Mouse (Mus musculus): ENCODE data around the gene Aspscr1.

Aspscr1 gene

GRCm38 (mm10) chr11:120731858-120732680 is 59.3 kb downstream of the Aspscr1 start, which contains the start of gene Cbr2:
Cbr2 (minus strand) TSS chr11:120732114.
- DNase-seq (ENCODE audit: low read depth, low spot score), result no peak

DNA sequence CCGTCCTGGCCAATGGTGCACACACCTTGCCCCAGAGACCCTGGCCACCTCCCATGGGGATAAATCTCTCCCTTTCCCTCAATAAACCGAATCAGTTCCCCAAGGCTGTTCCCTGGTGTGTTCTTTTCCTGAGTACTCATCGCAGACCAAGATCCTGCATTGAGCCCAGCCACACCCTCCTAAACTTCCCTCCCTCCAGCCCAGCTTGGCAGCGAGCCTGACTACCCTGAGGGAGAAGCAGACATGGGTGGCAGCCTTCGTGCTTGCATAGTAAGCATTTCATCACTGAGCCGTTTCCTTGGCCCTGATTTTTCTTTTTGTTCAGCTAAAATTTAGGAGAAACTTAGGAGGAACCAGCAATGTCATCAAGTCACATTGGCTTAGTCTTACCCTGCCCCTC is 60.7 kb downstream of the Aspscr1 start:
- no peak for DNase-seq (ENCODE audit: low read depth, low spot score)

DNA sequence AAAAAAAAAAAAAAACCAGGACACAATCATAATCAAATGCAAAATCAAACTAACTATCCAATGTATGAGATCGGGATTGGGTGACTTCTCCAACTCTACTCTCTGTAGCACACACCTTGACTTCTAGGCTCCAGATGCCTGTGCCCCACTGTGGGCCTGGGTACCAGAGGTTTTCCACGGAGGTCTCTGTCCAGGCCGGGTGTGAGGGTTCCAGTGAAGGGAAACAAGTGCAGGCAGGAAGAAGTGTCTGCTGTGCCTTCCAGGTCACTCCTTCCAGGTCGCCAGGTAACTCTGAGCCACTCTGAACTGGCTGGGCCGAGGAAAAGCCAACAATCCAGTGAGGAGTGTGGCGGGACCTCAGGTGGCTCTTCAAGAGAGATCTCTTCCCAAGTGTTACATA is 63.7 kb downstream of the Aspscr1 start:
- DNase-seq (ENCODE audit: low read depth, low spot score), result no peak

GRCm38 (mm10) chr11:120740981-120741380 is 68.2 kb downstream of the Aspscr1 start:
- no peak for DNase-seq (ENCODE audit: low read depth, low spot score)

GRCm38 (mm10) chr11:120744121-120744701 is 71.4 kb downstream of the Aspscr1 start:
- no peak for DNase-seq (ENCODE audit: low read depth, low spot score)

DNA sequence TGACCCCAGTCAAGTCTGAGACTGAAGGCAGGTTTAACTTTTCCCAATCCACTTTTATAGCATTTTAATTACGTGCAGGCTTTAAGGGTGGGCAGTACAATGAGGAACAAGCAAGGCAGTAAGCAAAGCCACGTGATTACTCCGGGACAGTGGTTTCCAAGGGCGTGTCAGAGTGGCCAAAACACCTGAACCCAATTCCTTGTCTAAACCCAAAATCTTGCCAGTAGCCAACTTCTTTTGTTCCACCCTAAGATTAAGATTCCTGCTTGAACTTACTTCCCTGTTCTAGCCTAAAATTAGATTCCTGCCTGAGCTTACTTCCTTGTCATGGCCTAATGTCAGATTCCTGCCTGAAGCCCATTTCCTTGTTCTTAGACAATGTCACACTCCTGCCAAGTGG is 75.2 kb downstream of the Aspscr1 start:
- no peak for DNase-seq (ENCODE audit: low read depth, low spot score)

GRCm38 (mm10) chr11:120749430-120749829 is 76.7 kb downstream of the Aspscr1 start:
- DNase-seq (ENCODE audit: low read depth, low spot score), result no peak

- no peak for DNase-seq (ENCODE audit: low read depth, low spot score)
Observed at GRCm38 (mm10) chr11:120751606-120752005, 78.8 kb downstream of the Aspscr1 start.

All from forelimb bud, embryonic 11.5 days (tissue).